Mouse (Mus musculus): ENCODE results near the gene Fry. TPM values are rescaled to one million over a fixed set of nuclear protein-coding genes. Genes with fewer than 3 reads are reported as not detected.

The Fry gene
- polyA plus RNA-seq, 1 experiment from 2014 or later: 8.5 TPM

GRCm38 (mm10) chr5:150173869-150174268, 55.4 kb downstream of the Fry start:
- 62% methylated on average over 6 of the region's 6 CpGs for WGBS
- ATAC-seq (replicated peaks; ENCODE audit: low FRiP score, low read depth) (no peak), DNase-seq (ENCODE audit: low spot score) (no peak)

GRCm38 (mm10) chr5:150174950-150175349, 56.5 kb downstream of the Fry start:
- H3K9ac ChIP-seq (ENCODE audit: low read depth, low read length): no peak overlapping the region
- TF ChIP-seq CTCF (IDR thresholded peaks at IDR 0.05; ENCODE audit: low read depth): peak; percentile 27; the same call in 1 of the 2 replicates
- H3K27me3 ChIP-seq (ENCODE audit: insufficient read depth, low read length): no peaks in the 10 kb centered on the region
- no peaks in the 10 kb centered on the region for H3K36me3 ChIP-seq (ENCODE audit: insufficient read depth, low read length)
- H3K4me2 ChIP-seq (ENCODE audit: low read length): no peak overlapping the region
- DNase-seq (ENCODE audit: low spot score) (no peak), ATAC-seq (replicated peaks; ENCODE audit: low FRiP score, low read depth) (no peak)
- H3K4me1 ChIP-seq (replicated peaks; ENCODE audit: insufficient read depth, low read length): 0 out of 2 replicates have a peak, but pooled peaks cover 1% of the 10 kb centered on the region
- H3K9me3 ChIP-seq (replicated peaks; ENCODE audit: low read length): no peaks in the 10 kb centered on the region
- H3K27ac ChIP-seq: no peak overlapping the region
- H3K4me3 ChIP-seq (replicated peaks; ENCODE audit: low read depth, low read length): no peak overlapping the region

More at GRCm38 (mm10) chr5:150173869-150174268, 55.4 kb downstream of the Fry start:
- Histone ChIP-seq H3K4me3 (replicated peaks; ENCODE audit: low read depth, low read length) (no peak overlapping the region), H3K9ac (ENCODE audit: low read depth, low read length) (no peak overlapping the region), H3K27me3 (ENCODE audit: insufficient read depth, low read length) (no peaks in the 10 kb centered on the region), H3K4me2 (ENCODE audit: low read length) (no peak overlapping the region), H3K36me3 (ENCODE audit: insufficient read depth, low read length) (no peaks in the 10 kb centered on the region), H3K27ac (no peak overlapping the region), H3K9me3 (replicated peaks; ENCODE audit: low read length) (no peaks in the 10 kb centered on the region), H3K4me1 (replicated peaks; ENCODE audit: insufficient read depth, low read length) (no peaks in the 10 kb centered on the region)
- no peak for TF ChIP-seq CTCF (IDR thresholded peaks at IDR 0.05; ENCODE audit: low read depth)

GRCm38 (mm10) chr5:150176251-150177015, 58.0 kb downstream of the Fry start:
- no peak overlapping the region for H3K27ac ChIP-seq
- TF ChIP-seq CTCF (IDR thresholded peaks at IDR 0.05; ENCODE audit: low read depth): no peak
- 69% methylated on average over 13 of the region's 13 CpGs for WGBS
- H3K9ac ChIP-seq (ENCODE audit: low read depth, low read length): no peak overlapping the region
- no peaks in the 10 kb centered on the region for H3K27me3 ChIP-seq (ENCODE audit: insufficient read depth, low read length)
- DNase-seq (ENCODE audit: low spot score) (no peak), ATAC-seq (replicated peaks; ENCODE audit: low FRiP score, low read depth) (no peak)
- no peak overlapping the region for H3K4me3 ChIP-seq (replicated peaks; ENCODE audit: low read depth, low read length)
- no peak overlapping the region for H3K4me2 ChIP-seq (ENCODE audit: low read length)
- no peaks in the 10 kb centered on the region for H3K36me3 ChIP-seq (ENCODE audit: insufficient read depth, low read length)
- H3K9me3 ChIP-seq (replicated peaks; ENCODE audit: low read length): no peaks in the 10 kb centered on the region
- H3K4me1 ChIP-seq (replicated peaks; ENCODE audit: insufficient read depth, low read length): 0 out of 2 replicates have a peak, but pooled peaks cover 4% of the 10 kb centered on the region

- no peak overlapping the region for H3K4me2 ChIP-seq (ENCODE audit: low read length)
- no peaks in the 10 kb centered on the region for H3K9me3 ChIP-seq (replicated peaks; ENCODE audit: low read length)
- H3K36me3 ChIP-seq (ENCODE audit: insufficient read depth, low read length): no peaks in the 10 kb centered on the region
- H3K27me3 ChIP-seq (ENCODE audit: insufficient read depth, low read length): no peaks in the 10 kb centered on the region
- no peak overlapping the region for H3K9ac ChIP-seq (ENCODE audit: low read depth, low read length)
- 82% methylated on average over 1 of the region's 1 CpGs for WGBS
- TF ChIP-seq CTCF (IDR thresholded peaks at IDR 0.05; ENCODE audit: low read depth): no peak
- H3K4me3 ChIP-seq (replicated peaks; ENCODE audit: low read depth, low read length): no peak overlapping the region
- H3K27ac ChIP-seq: no peak overlapping the region
- 0 out of 2 replicates have a peak, but pooled peaks cover 4% of the 10 kb centered on the region for H3K4me1 ChIP-seq (replicated peaks; ENCODE audit: insufficient read depth, low read length)
- DNase-seq (ENCODE audit: low spot score) (no peak), ATAC-seq (replicated peaks; ENCODE audit: low FRiP score, low read depth) (no peak)
These were observed 59.3 kb downstream of the Fry start for GRCm38 (mm10) chr5:150177757-150178156.

- 0 out of 2 replicates have a peak, but pooled peaks cover 4% of the 10 kb centered on the region for H3K4me1 ChIP-seq (replicated peaks; ENCODE audit: insufficient read depth, low read length)
- no peaks in the 10 kb centered on the region for H3K9me3 ChIP-seq (replicated peaks; ENCODE audit: low read length)
- no peak overlapping the region for H3K27ac ChIP-seq
- ATAC-seq (replicated peaks; ENCODE audit: low FRiP score, low read depth): no peak
- no peak overlapping the region for H3K4me3 ChIP-seq (replicated peaks; ENCODE audit: low read depth, low read length)
- 95% methylated on average over 2 of the region's 2 CpGs for WGBS
- no peaks in the 10 kb centered on the region for H3K36me3 ChIP-seq (ENCODE audit: insufficient read depth, low read length)
- H3K27me3 ChIP-seq (ENCODE audit: insufficient read depth, low read length): no peaks in the 10 kb centered on the region
- TF ChIP-seq CTCF (IDR thresholded peaks at IDR 0.05; ENCODE audit: low read depth): no peak
- H3K4me2 ChIP-seq (ENCODE audit: low read length): no peak overlapping the region
- H3K9ac ChIP-seq (ENCODE audit: low read depth, low read length): no peak overlapping the region
- no peak for DNase-seq (ENCODE audit: low spot score)
These were observed 59.9 kb downstream of the Fry start for GRCm38 (mm10) chr5:150178194-150178801.

- ATAC-seq (replicated peaks; ENCODE audit: low FRiP score, low read depth): no peak
- 91% methylated on average over 1 of the region's 1 CpGs for WGBS
- no peak overlapping the region for H3K27ac ChIP-seq
- 0 out of 2 replicates have a peak, but pooled peaks cover 4% of the 10 kb centered on the region for H3K4me1 ChIP-seq (replicated peaks; ENCODE audit: insufficient read depth, low read length)
- H3K36me3 ChIP-seq (ENCODE audit: insufficient read depth, low read length): no peaks in the 10 kb centered on the region
- no peaks in the 10 kb centered on the region for H3K27me3 ChIP-seq (ENCODE audit: insufficient read depth, low read length)
- TF ChIP-seq CTCF (IDR thresholded peaks at IDR 0.05; ENCODE audit: low read depth): no peak
- no peak for DNase-seq (ENCODE audit: low spot score)
- no peaks in the 10 kb centered on the region for H3K9me3 ChIP-seq (replicated peaks; ENCODE audit: low read length)
- no peak overlapping the region for H3K9ac ChIP-seq (ENCODE audit: low read depth, low read length)
- no peak overlapping the region for H3K4me2 ChIP-seq (ENCODE audit: low read length)
- H3K4me3 ChIP-seq (replicated peaks; ENCODE audit: low read depth, low read length): no peak overlapping the region
These were observed 62.7 kb downstream of the Fry start for GRCm38 (mm10) chr5:150180985-150181607.
